Mouse (Mus musculus): ENCODE results near the gene Atg5.

GRCm38 (mm10) chr10:44383213-44383612, 115.1 kb downstream of the Atg5 start:
- no peak for TF ChIP-seq CTCF (IDR thresholded peaks at IDR 0.05; ENCODE audit: low read depth)
- no peak for TF ChIP-seq EP300 (optimal IDR thresholded peaks at IDR 0.05)
